In the genomic region with DNA sequence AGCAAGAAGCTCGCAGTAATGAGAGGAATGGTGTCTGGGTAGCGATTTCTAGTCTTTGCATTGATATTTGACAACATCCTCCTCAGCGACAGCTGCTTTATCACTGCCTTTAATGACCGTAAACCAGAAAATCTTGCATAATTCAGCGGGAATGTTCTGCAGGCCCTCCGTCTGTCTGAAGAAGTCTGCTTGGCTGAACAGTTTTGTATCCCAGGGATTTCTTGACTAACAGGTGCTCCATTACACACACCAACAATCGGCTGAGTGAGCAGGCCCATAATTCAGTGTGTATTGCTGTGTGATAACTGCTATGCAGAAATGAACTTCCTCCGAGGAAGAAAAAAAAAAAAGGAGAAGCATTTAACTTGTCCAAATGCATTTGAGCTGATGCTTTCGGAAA, we compare ENCODE assay signal across 17 mouse cellular contexts.
DNase-seq lines count a peak whose midpoint lies in the region; ATAC-seq and TF ChIP-seq lines count a peak whose summit lies in the region.
"Had no signal": no experiment of that assay in that cellular context is flagged by ENCODE, and none has a peak within 500 bp of the region (broad histone marks: within the 10 kb centered on the region; RNA-seq: fewer than 3 reads in every experiment).

No protein-coding gene starts in this region.

- H3K4me2 ChIP-seq in embryonic facial prominence, embryonic 14.5 days (ENCODE audit: low read depth, low read length), result no peak overlapping the region
- peak overlapping the region; percentile 10; the same call in 1 of the 2 replicates for H3K4me2 ChIP-seq in midbrain, embryonic 13.5 days (replicated peaks)
- H3K4me2 ChIP-seq: intestine, embryonic 15.5 days; liver, embryonic 13.5 days had no signal

- DNase-seq in embryonic facial prominence, embryonic 14.5 days (ENCODE audit: low spot score), result peak; percentile 69
- DNase-seq in embryonic facial prominence, embryonic 10.5 days (ENCODE audit: low spot score), result no peak
- DNase-seq in layer of hippocampus, adult 11-12 months (ENCODE audit: low spot score), result peak; percentile 6
- DNase-seq in layer of hippocampus, adult 9-10 months (ENCODE audit: low spot score), result no peak
- DNase-seq in brain, embryonic 14.5 days (ENCODE audit: low read depth), result peak; percentile 85
- no peak for DNase-seq in adrenal gland, postnatal 4 days (ENCODE audit: low spot score in 2 of 2)
- DNase-seq in embryo, embryonic 9.5 days (ENCODE audit: extremely low spot score), result no peak
- DNase-seq: adrenal gland, adult 2 months; gastrocnemius, adult 2 months; heart, adult 18-20 months; heart, postnatal 10 days; kidney, postnatal 14 days; liver, embryonic 13.5 days; lung, postnatal 10 days; thymus, adult 18-20 months had no signal

- no peaks in the 10 kb centered on the region for H3K36me3 ChIP-seq in embryonic facial prominence, embryonic 14.5 days (ENCODE audit: control insufficient read depth, insufficient read depth, low read length)
- no peaks in the 10 kb centered on the region for H3K36me3 ChIP-seq in embryonic facial prominence, embryonic 10.5 days (replicated peaks)
- no peaks in the 10 kb centered on the region for H3K36me3 ChIP-seq in midbrain, embryonic 13.5 days
- H3K36me3 ChIP-seq: intestine, embryonic 15.5 days; liver, embryonic 13.5 days had no signal

- WGBS in embryonic facial prominence, embryonic 14.5 days, result 55% methylated on average over 9 of the region's 9 CpGs
- 82% methylated on average over 9 of the region's 9 CpGs for WGBS in embryonic facial prominence, embryonic 10.5 days
- WGBS in midbrain, embryonic 13.5 days, result 31% methylated on average over 9 of the region's 9 CpGs

- no peak overlapping the region for H3K4me3 ChIP-seq in embryonic facial prominence, embryonic 14.5 days (ENCODE audit: low read depth, low read length)
- H3K4me3 ChIP-seq in embryonic facial prominence, embryonic 10.5 days, result no peak overlapping the region
- no peak overlapping the region for H3K4me3 ChIP-seq in midbrain, embryonic 13.5 days (replicated peaks)
- H3K4me3 ChIP-seq: gastrocnemius, adult 2 months; intestine, embryonic 15.5 days; liver, embryonic 13.5 days had no signal

- peak; percentile 30; the same call in 1 of the 2 replicates for ATAC-seq in embryonic facial prominence, embryonic 14.5 days (ENCODE audit: low read depth)
- 0 out of 2 replicates have a peak, but pooled peaks have one; percentile 62 for ATAC-seq in midbrain, embryonic 13.5 days
- ATAC-seq: intestine, embryonic 15.5 days had no signal

- H3K27ac ChIP-seq in embryonic facial prominence, embryonic 14.5 days (replicated peaks; ENCODE audit: low read depth, low read length), result no peak overlapping the region
- no peak overlapping the region for H3K27ac ChIP-seq in embryonic facial prominence, embryonic 10.5 days (replicated peaks)
- no peak overlapping the region for H3K27ac ChIP-seq in midbrain, embryonic 13.5 days
- H3K27ac ChIP-seq: gastrocnemius, adult 2 months; intestine, embryonic 15.5 days; liver, embryonic 13.5 days had no signal

- TF ChIP-seq POLR2A in brain, embryonic 14.5 days (IDR thresholded peaks at IDR 0.05; ENCODE audit: borderline replicate concordance, extremely low read depth, insufficient read depth, insufficient read length, poor library complexity, severe bottlenecking), result no peak

- no peaks in the 10 kb centered on the region for H3K27me3 ChIP-seq in embryonic facial prominence, embryonic 14.5 days (replicated peaks; ENCODE audit: control insufficient read depth, insufficient read depth, low read length)
- no peaks in the 10 kb centered on the region for H3K27me3 ChIP-seq in embryonic facial prominence, embryonic 10.5 days (replicated peaks; ENCODE audit: low read depth, poor library complexity, severe bottlenecking)
- H3K27me3 ChIP-seq in midbrain, embryonic 13.5 days, result no peaks in the 10 kb centered on the region
- H3K27me3 ChIP-seq: intestine, embryonic 15.5 days; liver, embryonic 13.5 days had no signal

- TF ChIP-seq CTCF in brain, embryonic 14.5 days (IDR thresholded peaks at IDR 0.05; ENCODE audit: borderline replicate concordance, extremely low read depth, insufficient read depth, insufficient read length), result no peak

- H3K9me3 ChIP-seq in embryonic facial prominence, embryonic 14.5 days (ENCODE audit: control insufficient read depth, low read length), result no peaks in the 10 kb centered on the region
- no peaks in the 10 kb centered on the region for H3K9me3 ChIP-seq in embryonic facial prominence, embryonic 10.5 days
- no peaks in the 10 kb centered on the region for H3K9me3 ChIP-seq in midbrain, embryonic 13.5 days
- H3K9me3 ChIP-seq: intestine, embryonic 15.5 days; liver, embryonic 13.5 days had no signal

- H3K4me1 ChIP-seq in embryonic facial prominence, embryonic 14.5 days (ENCODE audit: control insufficient read depth, insufficient read depth, low read length), result no peaks in the 10 kb centered on the region
- H3K4me1 ChIP-seq in embryonic facial prominence, embryonic 10.5 days, result no peaks in the 10 kb centered on the region
- peaks cover 15% of the 10 kb centered on the region for H3K4me1 ChIP-seq in midbrain, embryonic 13.5 days (replicated peaks)
- H3K4me1 ChIP-seq: intestine, embryonic 15.5 days; liver, embryonic 13.5 days had no signal

- H3K9ac ChIP-seq in embryonic facial prominence, embryonic 14.5 days (ENCODE audit: low read depth, low read length), result no peak overlapping the region
- no peak overlapping the region for H3K9ac ChIP-seq in midbrain, embryonic 13.5 days (replicated peaks)
- H3K9ac ChIP-seq: intestine, embryonic 15.5 days; liver, embryonic 13.5 days had no signal

Comparison
In these comparisons a context has a peak if more than half of its experiments do, and no peak if none do; other contexts are left out.
1. DNase-seq: peak in embryonic facial prominence, embryonic 14.5 days (single experiment), layer of hippocampus, adult 11-12 months (single experiment) and brain, embryonic 14.5 days (single experiment); none in embryonic facial prominence, embryonic 10.5 days (single experiment), layer of hippocampus, adult 9-10 months (single experiment), adrenal gland, postnatal 4 days (0 of 2) and embryo, embryonic 9.5 days (single experiment).